Mouse (Mus musculus) ES-Bruce4 (cell line): ENCODE measurements around the gene Clmn. TPM values are rescaled to one million over a fixed set of nuclear protein-coding genes. Genes with fewer than 3 reads are reported as not detected.

Experiments
- H3K27ac ChIP-seq: 2 replicates; pipeline ENCODE4 v1.5.1; 2012; ENCODE audit warnings: low read length, inconsistent platforms; ENCODE audit not compliant: insufficient read depth
- H3K27me3 ChIP-seq: 2 replicates; pipeline ENCODE4 v1.6.1; 2012; ENCODE audit warnings: mild to moderate bottlenecking, low read length, inconsistent platforms; ENCODE audit not compliant: control insufficient read depth, poor library complexity, insufficient read depth, severe bottlenecking
- H3K36me3 ChIP-seq: 2 replicates; pipeline ENCODE4 v1.6.1; 2012; ENCODE audit warnings: inconsistent platforms, mild to moderate bottlenecking, low read length, moderate library complexity; ENCODE audit not compliant: control insufficient read depth, poor library complexity, insufficient read depth, severe bottlenecking
- H3K4me1 ChIP-seq: one replicate; pipeline ENCODE4 v1.8.1; 2011; ENCODE audit warnings: low read length; ENCODE audit not compliant: control insufficient read depth, insufficient read depth
- H3K4me3 ChIP-seq: 2 replicates; pipeline ENCODE4 v1.5.1; 2011; ENCODE audit warnings: low read depth, mild to moderate bottlenecking, low read length
- H3K9ac ChIP-seq: 2 replicates; pipeline ENCODE4 v1.6.1; 2012; ENCODE audit warnings: low read depth, mild to moderate bottlenecking, inconsistent platforms; ENCODE audit not compliant: poor library complexity, severe bottlenecking
- H3K9me3 ChIP-seq: replicated peaks from 2 replicates; pipeline ENCODE4 v1.6.1; 2012; ENCODE audit warnings: mild to moderate bottlenecking, low read length, inconsistent platforms; ENCODE audit not compliant: control insufficient read depth, poor library complexity, insufficient read depth, severe bottlenecking
- CTCF ChIP-seq: IDR thresholded peaks from one replicate; pipeline ENCODE4 v1.8.1; 2011; ENCODE audit warnings: low read depth, low read length
- EP300 ChIP-seq: IDR thresholded peaks from 2 replicates; pipeline ENCODE4 v1.6.1; 2011; ENCODE audit warnings: low read depth, low read length; ENCODE audit not compliant: insufficient read depth
- POLR2A ChIP-seq: IDR thresholded peaks from one replicate; pipeline ENCODE4 v1.8.1; 2011; ENCODE audit warnings: low read length; ENCODE audit not compliant: insufficient read depth
- polyA plus RNA-seq: library from polyadenylated mRNA; stranded (reverse); fragments of >200 nt; gene quantifications from 2 replicates; pipeline ENCODE4 v1.2.4, GENCODE M21; 2011; ENCODE audit warnings: low read depth; ENCODE audit not compliant: missing spikeins, insufficient read depth, insufficient read length

Clmn gene
- polyA plus RNA-seq, 1 experiment: 14.8 TPM

DNA sequence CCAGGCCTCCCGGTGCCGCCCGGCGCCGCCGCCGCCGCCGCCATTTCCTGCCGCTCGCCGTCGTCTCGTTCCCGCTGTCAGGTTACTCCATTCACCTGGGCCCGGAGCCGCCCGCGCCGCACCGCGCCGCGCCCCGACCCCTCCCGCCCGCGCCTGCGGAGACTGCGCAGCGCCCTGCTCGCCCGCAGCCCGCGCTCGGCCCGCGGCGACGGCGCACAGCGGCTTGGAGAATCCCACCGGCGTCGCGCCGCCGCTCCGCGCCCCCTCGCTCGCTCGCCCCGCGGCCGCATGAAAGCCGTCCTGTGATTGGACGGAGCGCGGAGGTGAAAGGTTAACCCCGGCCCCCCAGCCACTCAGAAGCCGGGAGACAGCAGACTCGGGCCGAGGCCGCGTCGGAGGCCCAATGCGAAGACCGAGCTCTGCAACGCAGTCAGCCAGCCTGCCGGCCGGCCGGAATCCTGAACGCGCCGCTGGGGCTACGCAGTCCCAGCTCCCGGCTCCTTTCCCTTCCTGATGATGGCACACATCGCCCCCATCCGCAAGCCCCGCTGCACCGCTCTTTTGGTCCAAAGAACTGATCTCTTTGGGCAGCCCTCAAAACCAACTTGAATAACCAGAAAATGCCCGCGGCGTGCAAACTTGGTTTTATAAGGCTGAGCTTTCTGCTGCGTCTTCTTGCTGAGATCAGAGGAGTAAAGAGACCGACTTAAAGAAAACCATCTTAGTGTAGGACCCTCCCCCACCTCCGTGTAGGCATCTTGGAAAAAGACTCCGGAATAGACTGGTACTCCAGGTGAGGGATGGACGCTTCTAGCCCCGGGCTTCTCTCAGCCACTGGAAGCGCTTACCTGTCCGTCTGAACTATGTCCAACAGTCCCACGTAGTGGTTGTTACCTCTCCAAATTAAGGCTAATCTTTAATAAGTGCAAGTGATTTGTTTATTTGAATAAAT lies 112.8 kb downstream of the Clmn start, which contains the start of gene Dicer1:
Gene Dicer1 (minus strand): TSS at position 139 of the 952 bp plus-strand sequence.
- H3K4me1 ChIP-seq: no peaks in the 10 kb centered on the region
- H3K27ac ChIP-seq: peak within 1 kb of the TSS; percentile 88
- peak within 1 kb of the TSS; percentile 77 for H3K4me3 ChIP-seq
- H3K36me3 ChIP-seq: 0 out of 2 replicates have a peak, but pooled peaks cover 2% of the 10 kb centered on the region
- TF ChIP-seq CTCF (no peak), POLR2A (peak; percentile 60), EP300 (no peak)
- H3K27me3 ChIP-seq: no peaks in the 10 kb centered on the region
- H3K9me3 ChIP-seq: no peaks in the 10 kb centered on the region
- peak within 1 kb of the TSS; percentile 95 for H3K9ac ChIP-seq

DNA sequence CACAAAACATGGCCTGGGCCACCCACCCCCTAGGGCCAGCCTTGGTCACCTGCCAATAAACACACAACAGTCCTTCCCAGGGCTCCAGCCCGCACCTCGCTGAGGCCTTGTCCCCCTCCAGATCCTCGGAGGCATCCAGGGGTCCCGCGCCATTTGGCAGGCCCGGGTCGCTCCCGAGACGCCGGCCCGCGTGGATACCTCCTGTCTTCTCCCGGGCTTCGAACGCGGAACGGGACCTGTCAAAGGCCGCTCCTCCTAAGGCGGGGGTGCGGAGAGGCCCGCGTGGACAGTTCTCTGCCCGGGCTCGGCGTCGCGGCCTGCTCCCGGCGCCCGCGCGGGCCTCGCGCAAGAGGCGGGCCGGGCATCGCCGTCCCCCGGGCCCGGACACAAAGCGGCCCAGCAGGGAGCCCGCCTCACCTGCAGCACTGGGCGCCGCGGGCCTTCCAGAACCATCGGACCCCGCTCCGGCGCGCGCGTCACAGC lies 113.5 kb downstream of the Clmn start:
- peaks cover 2% of the 10 kb centered on the region; the same call in 1 of the 2 replicates for H3K36me3 ChIP-seq
- H3K27me3 ChIP-seq: no peaks in the 10 kb centered on the region
- TF ChIP-seq POLR2A: no peak
- TF ChIP-seq EP300: no peak
- TF ChIP-seq CTCF: no peak
- no peak overlapping the region for H3K27ac ChIP-seq
- H3K4me3 ChIP-seq: peak overlapping the region; percentile 64
- no peaks in the 10 kb centered on the region for H3K9me3 ChIP-seq
- H3K4me1 ChIP-seq: no peaks in the 10 kb centered on the region
- H3K9ac ChIP-seq: peak overlapping the region; percentile 95

- Histone ChIP-seq H3K36me3 (peaks cover 4% of the 10 kb centered on the region; the same call in 1 of the 2 replicates), H3K4me1 (no peaks in the 10 kb centered on the region)
These were observed 115.9 kb downstream of the Clmn start for GRCm38 (mm10) chr12:104748946-104749345.

GRCm38 (mm10) chr12:104747252-104747651 lies 117.6 kb downstream of the Clmn start:
- peaks cover 4% of the 10 kb centered on the region; the same call in 1 of the 2 replicates for H3K36me3 ChIP-seq
- no peak overlapping the region for H3K27ac ChIP-seq
- H3K9me3 ChIP-seq: no peaks in the 10 kb centered on the region
- no peak overlapping the region for H3K9ac ChIP-seq
- TF ChIP-seq CTCF (no peak), EP300 (no peak), POLR2A (no peak)
- H3K4me1 ChIP-seq: no peaks in the 10 kb centered on the region
- no peaks in the 10 kb centered on the region for H3K27me3 ChIP-seq
- no peak overlapping the region for H3K4me3 ChIP-seq

More at GRCm38 (mm10) chr12:104748946-104749345, 115.9 kb downstream of the Clmn start:
- Histone ChIP-seq H3K27ac (no peak overlapping the region), H3K9ac (no peak overlapping the region), H3K4me3 (no peak overlapping the region), H3K27me3 (no peaks in the 10 kb centered on the region), H3K9me3 (no peaks in the 10 kb centered on the region)
- no peak for TF ChIP-seq EP300
- no peak for TF ChIP-seq POLR2A
- TF ChIP-seq CTCF: no peak

DNA sequence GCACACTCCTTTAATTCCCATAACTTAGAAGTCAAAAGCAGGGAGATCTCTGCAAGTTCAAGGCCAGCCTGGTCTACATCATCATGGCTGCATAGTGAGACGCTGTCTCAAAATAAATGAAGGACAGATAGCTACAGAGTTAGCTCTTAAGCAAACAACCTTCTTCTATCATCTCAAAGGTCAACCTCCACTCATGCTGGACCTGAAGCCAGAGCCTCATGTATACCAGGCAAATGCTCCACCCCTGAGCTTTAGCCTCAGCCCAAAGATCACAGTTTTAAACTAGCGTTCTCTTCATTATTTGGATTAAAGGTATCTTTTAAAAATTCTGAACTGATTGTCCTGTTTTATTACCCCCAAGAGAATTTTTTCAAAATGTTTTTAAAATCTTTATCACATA lies 118.3 kb downstream of the Clmn start:
- Histone ChIP-seq H3K27me3 (no peaks in the 10 kb centered on the region), H3K36me3 (peaks cover 4% of the 10 kb centered on the region; the same call in 1 of the 2 replicates), H3K4me3 (no peak overlapping the region), H3K9ac (no peak overlapping the region), H3K4me1 (no peaks in the 10 kb centered on the region), H3K27ac (no peak overlapping the region), H3K9me3 (no peaks in the 10 kb centered on the region)
- TF ChIP-seq CTCF (no peak), POLR2A (no peak), EP300 (no peak)
